Mouse (Mus musculus) liver, embryonic 14.5 days (tissue): ENCODE data around the gene Zfp472.

Experiments used
- CTCF ChIP-seq: IDR thresholded peaks from 2 replicates; pipeline ENCODE4 v1.5.1; 2016; ENCODE audit warnings: antibody characterized with exemption, low read depth, control low read depth
- EP300 ChIP-seq: IDR thresholded peaks from 2 replicates; pipeline ENCODE4 v1.6.1; 2016; ENCODE audit warnings: antibody characterized with exemption, low read depth

DNA sequence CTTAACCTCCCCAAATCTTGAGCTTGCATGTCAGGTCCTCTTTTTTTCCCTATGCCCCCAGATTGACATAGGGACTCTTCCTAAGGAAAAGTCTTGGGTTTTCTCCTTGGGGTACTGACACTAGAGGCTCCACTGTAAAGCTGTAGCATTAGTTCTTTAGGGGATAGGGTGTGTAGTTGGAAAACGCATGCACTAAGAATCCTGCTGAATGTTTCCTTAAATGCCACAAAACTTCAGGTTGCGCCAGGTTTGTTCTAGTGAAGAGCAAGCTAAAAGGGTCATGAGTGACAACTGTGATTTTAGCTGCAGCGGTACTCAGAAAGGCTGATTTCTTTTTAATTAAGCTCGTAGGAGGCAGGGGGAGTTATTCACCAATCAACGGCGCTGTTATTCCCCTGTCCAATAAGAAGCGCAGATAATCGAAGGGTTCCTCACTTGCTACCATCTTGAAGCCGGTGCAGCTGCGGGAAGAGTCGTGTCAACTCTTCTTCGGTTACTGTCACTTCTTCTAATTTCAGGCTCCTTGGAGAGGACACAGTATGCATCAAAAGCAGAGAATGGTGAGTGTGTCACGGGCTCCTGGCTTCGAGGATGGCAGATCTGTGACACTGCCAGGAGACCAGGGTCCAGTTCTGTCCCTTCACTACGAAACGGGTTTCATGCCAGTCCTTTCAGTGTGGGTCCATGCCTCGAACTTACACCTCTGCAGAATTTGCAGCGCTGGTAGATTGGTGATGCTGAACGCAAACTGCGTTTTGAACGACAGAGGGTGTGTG lies 27.3 kb downstream of the Zfp472 start, which contains the start of gene Zfp952:
- TF ChIP-seq CTCF, result no peak
- no peak for TF ChIP-seq EP300
